ENCODE assay signal across 21 mouse cellular contexts in genomic region chr11:58024271-58024670, GRCm38 (mm10). TPM values are rescaled to one million over a fixed set of nuclear protein-coding genes. Genes with fewer than 3 reads are reported as not detected.
DNase-seq lines count a peak whose midpoint lies in the region; ATAC-seq and TF ChIP-seq lines count a peak whose summit lies in the region.
"Had no signal": no experiment of that assay in that cellular context is flagged by ENCODE, and none has a peak within 500 bp of the region (broad histone marks: within the 10 kb centered on the region; RNA-seq: fewer than 3 reads in every experiment).

No protein-coding gene starts in this region.

- 93% methylated on average over 1 of the region's 1 CpGs for WGBS in midbrain, embryonic 11.5 days
- WGBS in midbrain, embryonic 13.5 days, result 96% methylated on average over 1 of the region's 1 CpGs
- 77% methylated on average over 1 of the region's 1 CpGs for WGBS in stomach, embryonic 16.5 days
- 63% methylated on average over 1 of the region's 1 CpGs for WGBS in hindbrain, embryonic 12.5 days

- H3K36me3 ChIP-seq in midbrain, embryonic 11.5 days (ENCODE audit: control insufficient read depth, insufficient read depth, low read length), result no peaks in the 10 kb centered on the region
- no peaks in the 10 kb centered on the region for H3K36me3 ChIP-seq in midbrain, embryonic 13.5 days
- H3K36me3 ChIP-seq in stomach, embryonic 16.5 days (ENCODE audit: control insufficient read depth, insufficient read depth, low read length), result no peaks in the 10 kb centered on the region
- H3K36me3 ChIP-seq in hindbrain, embryonic 12.5 days, result no peaks in the 10 kb centered on the region
- H3K36me3 ChIP-seq: heart, embryonic 15.5 days; midbrain, embryonic 12.5 days; neural tube, embryonic 13.5 days had no signal

- intact Hi-C loops in gastrocnemius, adult 2 months (cut with DNase I), result no loop called here
- intact Hi-C loops in gastrocnemius, postnatal 36 days (cut with DNase I), result loop anchor here (5.0 kb wide), 1 partner anchor 38 kb away; no protein-coding TSS in a partner anchor

- H3K9ac ChIP-seq in midbrain, embryonic 11.5 days (ENCODE audit: low read length), result no peak overlapping the region
- no peak overlapping the region for H3K9ac ChIP-seq in midbrain, embryonic 13.5 days (replicated peaks)
- no peak overlapping the region for H3K9ac ChIP-seq in stomach, embryonic 16.5 days (ENCODE audit: low read length)
- H3K9ac ChIP-seq in hindbrain, embryonic 12.5 days, result no peak overlapping the region
- H3K9ac ChIP-seq: heart, embryonic 15.5 days; midbrain, embryonic 12.5 days; neural tube, embryonic 13.5 days had no signal

- no peaks in the 10 kb centered on the region; the same call in 1 of the 2 replicates for H3K4me1 ChIP-seq in midbrain, embryonic 11.5 days (ENCODE audit: control insufficient read depth, insufficient read depth, low read length)
- peaks cover 7% of the 10 kb centered on the region for H3K4me1 ChIP-seq in midbrain, embryonic 13.5 days (replicated peaks)
- peaks cover 66% of the 10 kb centered on the region for H3K4me1 ChIP-seq in bone marrow macrophage, adult 2 months (ENCODE audit: control insufficient read depth, insufficient read depth, low read length)
- H3K4me1 ChIP-seq in stomach, embryonic 16.5 days (ENCODE audit: control insufficient read depth, insufficient read depth, low read length), result peaks cover 50% of the 10 kb centered on the region
- H3K4me1 ChIP-seq in hindbrain, embryonic 12.5 days, result peaks cover 17% of the 10 kb centered on the region
- H3K4me1 ChIP-seq: midbrain, embryonic 12.5 days had no signal

- no peaks in the 10 kb centered on the region for H3K27me3 ChIP-seq in midbrain, embryonic 11.5 days (ENCODE audit: control insufficient read depth, insufficient read depth, low read length)
- no peaks in the 10 kb centered on the region for H3K27me3 ChIP-seq in midbrain, embryonic 13.5 days
- H3K27me3 ChIP-seq in stomach, embryonic 16.5 days (ENCODE audit: control insufficient read depth, insufficient read depth, low read length), result no peaks in the 10 kb centered on the region
- no peaks in the 10 kb centered on the region for H3K27me3 ChIP-seq in hindbrain, embryonic 12.5 days
- H3K27me3 ChIP-seq: heart, embryonic 15.5 days; midbrain, embryonic 12.5 days; neural tube, embryonic 13.5 days had no signal

- ATAC-seq in midbrain, embryonic 11.5 days (ENCODE audit: low FRiP score), result no peak
- ATAC-seq in midbrain, embryonic 13.5 days, result no peak
- no peak for ATAC-seq in stomach, embryonic 16.5 days (ENCODE audit: insufficient read depth, low FRiP score)
- no peak for ATAC-seq in hindbrain, embryonic 12.5 days (ENCODE audit: low FRiP score)
- ATAC-seq: forebrain, embryonic 16.5 days; hindbrain, embryonic 16.5 days; intestine, postnatal 0 days had no signal

- H3K9me3 ChIP-seq in midbrain, embryonic 11.5 days (ENCODE audit: control insufficient read depth, low read length), result no peaks in the 10 kb centered on the region
- no peaks in the 10 kb centered on the region for H3K9me3 ChIP-seq in midbrain, embryonic 13.5 days
- no peaks in the 10 kb centered on the region for H3K9me3 ChIP-seq in stomach, embryonic 16.5 days (replicated peaks; ENCODE audit: control insufficient read depth, low read length)
- H3K9me3 ChIP-seq in hindbrain, embryonic 12.5 days (replicated peaks), result no peaks in the 10 kb centered on the region
- H3K9me3 ChIP-seq: heart, embryonic 15.5 days; midbrain, embryonic 12.5 days; neural tube, embryonic 13.5 days had no signal

- no peak for DNase-seq in gastrocnemius, adult 2 months
- DNase-seq in gastrocnemius, postnatal 36 days, result no peak
- DNase-seq in midbrain, embryonic 11.5 days (ENCODE audit: low spot score, missing footprints), result peak; percentile 31
- no peak for DNase-seq in adrenal gland, postnatal 36 days
- DNase-seq: cerebellum, postnatal 10 days; heart, postnatal 4 days; kidney, postnatal 10 days; lung, adult 18-20 months; lung, postnatal 36 days; thymus, adult 18-20 months had no signal

- no peak for TF ChIP-seq POLR2A in bone marrow macrophage, adult 2 months (IDR thresholded peaks at IDR 0.05; ENCODE audit: borderline replicate concordance, low read depth, low read length)

- H3K27ac ChIP-seq in gastrocnemius, adult 2 months, result peak overlapping the region; percentile 9; the same call in 1 of the 2 replicates
- H3K27ac ChIP-seq in midbrain, embryonic 11.5 days (ENCODE audit: low read depth, low read length), result no peak overlapping the region
- no peak overlapping the region for H3K27ac ChIP-seq in midbrain, embryonic 13.5 days
- 0 out of 2 replicates have a peak overlapping the region, but pooled peaks have one; percentile 11 for H3K27ac ChIP-seq in bone marrow macrophage, adult 2 months (ENCODE audit: insufficient read depth, low read depth, low read length)
- H3K27ac ChIP-seq in stomach, embryonic 16.5 days (ENCODE audit: low read length), result peak overlapping the region; percentile 48; the same call in 1 of the 2 replicates
- H3K27ac ChIP-seq in hindbrain, embryonic 12.5 days, result no peak overlapping the region
- H3K27ac ChIP-seq: heart, embryonic 15.5 days; layer of hippocampus, adult 2 months; midbrain, embryonic 12.5 days; neural tube, embryonic 13.5 days had no signal

- H3K4me3 ChIP-seq in gastrocnemius, adult 2 months, result no peak overlapping the region
- no peak overlapping the region for H3K4me3 ChIP-seq in midbrain, embryonic 11.5 days (ENCODE audit: low read depth, low read length)
- no peak overlapping the region for H3K4me3 ChIP-seq in midbrain, embryonic 13.5 days (replicated peaks)
- H3K4me3 ChIP-seq in bone marrow macrophage, adult 2 months (ENCODE audit: insufficient read depth, low read length), result no peak overlapping the region
- no peak overlapping the region for H3K4me3 ChIP-seq in stomach, embryonic 16.5 days (replicated peaks; ENCODE audit: low read length)
- H3K4me3 ChIP-seq in hindbrain, embryonic 12.5 days, result no peak overlapping the region
- H3K4me3 ChIP-seq: heart, embryonic 15.5 days; layer of hippocampus, adult 2 months; midbrain, embryonic 12.5 days; neural tube, embryonic 13.5 days had no signal

- TF ChIP-seq CTCF in gastrocnemius, adult 2 months (IDR thresholded peaks at IDR 0.05), result no peak
- no peak for TF ChIP-seq CTCF in bone marrow macrophage, adult 2 months (IDR thresholded peaks at IDR 0.05; ENCODE audit: low read depth, low read length)

- H3K4me2 ChIP-seq in midbrain, embryonic 11.5 days, result no peak overlapping the region
- H3K4me2 ChIP-seq in midbrain, embryonic 13.5 days (replicated peaks), result no peak overlapping the region
- no peak overlapping the region for H3K4me2 ChIP-seq in stomach, embryonic 16.5 days (ENCODE audit: low read depth, low read length)
- no peak overlapping the region for H3K4me2 ChIP-seq in hindbrain, embryonic 12.5 days (replicated peaks)
- H3K4me2 ChIP-seq: heart, embryonic 15.5 days; midbrain, embryonic 12.5 days; neural tube, embryonic 13.5 days had no signal

RNA-seq across cellular contexts. Expression of gene Larp1, which starts 15.4 kb away (rescaled TPM):
- 10 to 100 TPM; 90.4 to 98.4 TPM for total RNA-seq in gastrocnemius, adult 2 months (2021)
- 10 to 100 TPM; 81.7 to 82.8 TPM for total RNA-seq in gastrocnemius, postnatal 36 days (2021)
- polyA plus RNA-seq in midbrain, embryonic 11.5 days (2014; fragmentation: Nextera tagmentation; extraction: Ambion mirVana), result 13.9 and 14.0 TPM in 2 replicates
- 15.8 TPM in 2 replicates for polyA plus RNA-seq in midbrain, embryonic 13.5 days (2015; fragmentation: Nextera tagmentation; extraction: Ambion mirVana)
- 30.4 and 32.4 TPM in 2 replicates for polyA plus RNA-seq in bone marrow macrophage, adult 2 months (2012; ENCODE audit: insufficient read depth, insufficient read length, missing spikeins)
- polyA plus RNA-seq in stomach, embryonic 16.5 days (2015; fragmentation: Nextera tagmentation; extraction: Ambion mirVana), result 21.8 and 22.9 TPM in 2 replicates
- polyA plus RNA-seq in hindbrain, embryonic 12.5 days (2016; fragmentation: Nextera tagmentation; extraction: Ambion mirVana), result 18.5 and 19.0 TPM in 2 replicates
- 100 to 1,000 TPM; 102 to 112 TPM for total RNA-seq in adrenal gland, postnatal 36 days (2021)

Comparison
In these comparisons a context has a peak if more than half of its experiments do, and no peak if none do; other contexts are left out.
1. H3K27ac ChIP-seq: peak in gastrocnemius, adult 2 months (single experiment), bone marrow macrophage, adult 2 months (single experiment) and stomach, embryonic 16.5 days (single experiment); none in midbrain, embryonic 11.5 days (single experiment), midbrain, embryonic 13.5 days (single experiment) and hindbrain, embryonic 12.5 days (single experiment).